Mouse (Mus musculus) E14TG2a.4 (cell line): ENCODE measurements at regions not wholly inside any gene's neighbourhood (a gene's known extent, or its start where the extent isn't known, plus 50 kb on each side); places are given as distances from the start of the nearest gene placed in this dataset.

Experiments
- CTCF ChIP-seq: conservative IDR thresholded peaks from 2 replicates; pipeline ENCODE4 v1.5.1; 2014; ENCODE audit warnings: low read length
- NANOG ChIP-seq: IDR thresholded peaks from 2 replicates; pipeline ENCODE4 v1.6.1; 2014; ENCODE audit warnings: borderline replicate concordance, low read length, mixed read lengths
- POU5F1 ChIP-seq: IDR thresholded peaks from 2 replicates; pipeline ENCODE4 v1.6.1; 2014; ENCODE audit warnings: low read length, borderline replicate concordance

GRCm38 (mm10) chr5:132796061-132796460 lies 252.9 kb upstream of the Auts2 start:
- TF ChIP-seq CTCF (no peak), POU5F1 (no peak), NANOG (no peak)
